Mouse (Mus musculus): ENCODE results near the gene Bcl2l10. TPM values are rescaled to one million over a fixed set of nuclear protein-coding genes. Genes with fewer than 3 reads are reported as not detected.

Bcl2l10 gene
- polyA plus RNA-seq, 1 experiment from 2014 or later, result not detected

GRCm38 (mm10) chr9:75322099-75322885 lies 25.3 kb upstream of the Bcl2l10 start:
- Histone ChIP-seq H3K36me3 (ENCODE audit: control insufficient read depth, insufficient read depth, low read length) (no peaks in the 10 kb centered on the region), H3K27me3 (ENCODE audit: control insufficient read depth, insufficient read depth, low read length) (no peaks in the 10 kb centered on the region), H3K4me2 (ENCODE audit: low read depth, severe bottlenecking) (no peak overlapping the region), H3K27ac (replicated peaks; ENCODE audit: low read depth, low read length) (no peak overlapping the region), H3K9me3 (ENCODE audit: control insufficient read depth, low read length) (no peaks in the 10 kb centered on the region), H3K9ac (ENCODE audit: low read length) (no peak overlapping the region), H3K4me3 (ENCODE audit: low read depth, low read length) (no peak overlapping the region), H3K4me1 (ENCODE audit: control insufficient read depth, insufficient read depth, low read length) (no peaks in the 10 kb centered on the region)
- ATAC-seq (ENCODE audit: insufficient number of reproducible peaks, low FRiP score, low TSS enrichment, low read depth) (no peak), DNase-seq (ENCODE audit: low spot score) (no peak)
- WGBS, result 72% methylated on average over 13 of the region's 13 CpGs

- WGBS, result 95% methylated on average over 3 of the region's 3 CpGs
- Histone ChIP-seq H3K27me3 (ENCODE audit: control insufficient read depth, insufficient read depth, low read length) (no peaks in the 10 kb centered on the region), H3K9ac (ENCODE audit: low read length) (no peak overlapping the region), H3K27ac (replicated peaks; ENCODE audit: low read depth, low read length) (no peak overlapping the region), H3K4me3 (ENCODE audit: low read depth, low read length) (no peak overlapping the region), H3K4me2 (ENCODE audit: low read depth, severe bottlenecking) (no peak overlapping the region), H3K36me3 (ENCODE audit: control insufficient read depth, insufficient read depth, low read length) (no peaks in the 10 kb centered on the region; the same call in 1 of the 2 replicates), H3K4me1 (ENCODE audit: control insufficient read depth, insufficient read depth, low read length) (no peaks in the 10 kb centered on the region), H3K9me3 (ENCODE audit: control insufficient read depth, low read length) (no peaks in the 10 kb centered on the region)
- ATAC-seq (ENCODE audit: insufficient number of reproducible peaks, low FRiP score, low TSS enrichment, low read depth) (no peak), DNase-seq (ENCODE audit: low spot score) (no peak)
Observed at GRCm38 (mm10) chr9:75328047-75328446, 19.5 kb upstream of the Bcl2l10 start.

- Histone ChIP-seq H3K27ac (replicated peaks; ENCODE audit: low read depth, low read length) (no peak overlapping the region), H3K4me3 (ENCODE audit: low read depth, low read length) (no peak overlapping the region), H3K9me3 (ENCODE audit: control insufficient read depth, low read length) (no peaks in the 10 kb centered on the region), H3K9ac (ENCODE audit: low read length) (no peak overlapping the region), H3K4me1 (ENCODE audit: control insufficient read depth, insufficient read depth, low read length) (no peaks in the 10 kb centered on the region), H3K4me2 (ENCODE audit: low read depth, severe bottlenecking) (no peak overlapping the region), H3K36me3 (ENCODE audit: control insufficient read depth, insufficient read depth, low read length) (peaks cover 2% of the 10 kb centered on the region; the same call in 1 of the 2 replicates), H3K27me3 (ENCODE audit: control insufficient read depth, insufficient read depth, low read length) (no peaks in the 10 kb centered on the region)
- 92% methylated on average over 8 of the region's 8 CpGs for WGBS
- ATAC-seq (ENCODE audit: insufficient number of reproducible peaks, low FRiP score, low TSS enrichment, low read depth) (no peak), DNase-seq (ENCODE audit: low spot score) (no peak)
Observed at GRCm38 (mm10) chr9:75330821-75331220, 16.7 kb upstream of the Bcl2l10 start.

- Histone ChIP-seq H3K36me3 (ENCODE audit: control insufficient read depth, insufficient read depth, low read length) (peaks cover 2% of the 10 kb centered on the region; the same call in 1 of the 2 replicates), H3K4me3 (ENCODE audit: low read depth, low read length) (no peak overlapping the region), H3K27ac (replicated peaks; ENCODE audit: low read depth, low read length) (no peak overlapping the region), H3K4me2 (ENCODE audit: low read depth, severe bottlenecking) (no peak overlapping the region), H3K9ac (ENCODE audit: low read length) (no peak overlapping the region), H3K9me3 (ENCODE audit: control insufficient read depth, low read length) (no peaks in the 10 kb centered on the region), H3K27me3 (ENCODE audit: control insufficient read depth, insufficient read depth, low read length) (no peaks in the 10 kb centered on the region), H3K4me1 (ENCODE audit: control insufficient read depth, insufficient read depth, low read length) (no peaks in the 10 kb centered on the region)
- DNase-seq (ENCODE audit: low spot score) (no peak), ATAC-seq (ENCODE audit: insufficient number of reproducible peaks, low FRiP score, low TSS enrichment, low read depth) (no peak)
- 80% methylated on average over 4 of the region's 4 CpGs for WGBS
Observed at GRCm38 (mm10) chr9:75334440-75334839, 13.1 kb upstream of the Bcl2l10 start.

- Histone ChIP-seq H3K36me3 (ENCODE audit: control insufficient read depth, insufficient read depth, low read length) (peaks cover 2% of the 10 kb centered on the region; the same call in 1 of the 2 replicates), H3K4me3 (ENCODE audit: low read depth, low read length) (no peak overlapping the region), H3K9ac (ENCODE audit: low read length) (no peak overlapping the region), H3K4me1 (ENCODE audit: control insufficient read depth, insufficient read depth, low read length) (no peaks in the 10 kb centered on the region), H3K4me2 (ENCODE audit: low read depth, severe bottlenecking) (no peak overlapping the region), H3K9me3 (ENCODE audit: control insufficient read depth, low read length) (no peaks in the 10 kb centered on the region), H3K27me3 (ENCODE audit: control insufficient read depth, insufficient read depth, low read length) (no peaks in the 10 kb centered on the region), H3K27ac (replicated peaks; ENCODE audit: low read depth, low read length) (no peak overlapping the region)
- WGBS, result 93% methylated on average over 6 of the region's 6 CpGs
- DNase-seq (ENCODE audit: low spot score) (no peak), ATAC-seq (ENCODE audit: insufficient number of reproducible peaks, low FRiP score, low TSS enrichment, low read depth) (no peak)
Observed at GRCm38 (mm10) chr9:75338016-75338415, 9.5 kb upstream of the Bcl2l10 start.

- no peak overlapping the region for H3K27ac ChIP-seq (replicated peaks; ENCODE audit: low read depth, low read length)
- H3K9me3 ChIP-seq (ENCODE audit: control insufficient read depth, low read length), result no peaks in the 10 kb centered on the region
- no peak for DNase-seq (ENCODE audit: low spot score)
- no peaks in the 10 kb centered on the region; the same call in 1 of the 2 replicates for H3K36me3 ChIP-seq (ENCODE audit: control insufficient read depth, insufficient read depth, low read length)
- ATAC-seq (ENCODE audit: insufficient number of reproducible peaks, low FRiP score, low TSS enrichment, low read depth), result no peak
- no peaks in the 10 kb centered on the region for H3K27me3 ChIP-seq (ENCODE audit: control insufficient read depth, insufficient read depth, low read length)
- H3K4me3 ChIP-seq (ENCODE audit: low read depth, low read length), result no peak overlapping the region
- H3K9ac ChIP-seq (ENCODE audit: low read length), result no peak overlapping the region
- no peak overlapping the region for H3K4me2 ChIP-seq (ENCODE audit: low read depth, severe bottlenecking)
- WGBS, result 86% methylated on average over 4 of the region's 4 CpGs
- H3K4me1 ChIP-seq (ENCODE audit: control insufficient read depth, insufficient read depth, low read length), result no peaks in the 10 kb centered on the region
Observed at GRCm38 (mm10) chr9:75342433-75342832, 5.1 kb upstream of the Bcl2l10 start.

- ATAC-seq (ENCODE audit: insufficient number of reproducible peaks, low FRiP score, low TSS enrichment, low read depth) (no peak), DNase-seq (ENCODE audit: low spot score) (no peak)
- H3K36me3 ChIP-seq (ENCODE audit: control insufficient read depth, insufficient read depth, low read length), result no peaks in the 10 kb centered on the region
- no peaks in the 10 kb centered on the region for H3K27me3 ChIP-seq (ENCODE audit: control insufficient read depth, insufficient read depth, low read length)
- H3K27ac ChIP-seq (replicated peaks; ENCODE audit: low read depth, low read length), result no peak overlapping the region
- WGBS, result 89% methylated on average over 17 of the region's 17 CpGs
- no peaks in the 10 kb centered on the region for H3K4me1 ChIP-seq (ENCODE audit: control insufficient read depth, insufficient read depth, low read length)
- H3K9ac ChIP-seq (ENCODE audit: low read length), result no peak overlapping the region
- H3K4me2 ChIP-seq (ENCODE audit: low read depth, severe bottlenecking), result no peak overlapping the region
- H3K9me3 ChIP-seq (ENCODE audit: control insufficient read depth, low read length), result no peaks in the 10 kb centered on the region
- no peak overlapping the region for H3K4me3 ChIP-seq (ENCODE audit: low read depth, low read length)
Observed at GRCm38 (mm10) chr9:75348066-75348465, 508 bp downstream of the Bcl2l10 start.

GRCm38 (mm10) chr9:75348641-75349040 lies 1.1 kb downstream of the Bcl2l10 start:
- DNase-seq (ENCODE audit: low spot score) (no peak), ATAC-seq (ENCODE audit: insufficient number of reproducible peaks, low FRiP score, low TSS enrichment, low read depth) (no peak)
- Histone ChIP-seq H3K4me3 (ENCODE audit: low read depth, low read length) (no peak overlapping the region), H3K36me3 (ENCODE audit: control insufficient read depth, insufficient read depth, low read length) (no peaks in the 10 kb centered on the region), H3K4me1 (ENCODE audit: control insufficient read depth, insufficient read depth, low read length) (no peaks in the 10 kb centered on the region), H3K9me3 (ENCODE audit: control insufficient read depth, low read length) (no peaks in the 10 kb centered on the region), H3K9ac (ENCODE audit: low read length) (no peak overlapping the region), H3K27me3 (ENCODE audit: control insufficient read depth, insufficient read depth, low read length) (no peaks in the 10 kb centered on the region), H3K4me2 (ENCODE audit: low read depth, severe bottlenecking) (no peak overlapping the region), H3K27ac (replicated peaks; ENCODE audit: low read depth, low read length) (no peak overlapping the region)
- 41% methylated on average over 3 of the region's 3 CpGs for WGBS

Data from limb, embryonic 11.5 days (tissue).